Mouse (Mus musculus) right cerebral cortex, adult 18-20 months (tissue): ENCODE data around the gene Wdr35.
A peak's percentile ranks its signal among the peaks of the same experiment; 100 is the strongest.

ENCODE experiments used
- DNase-seq: peaks from one replicate; pipeline ENCODE4 v3.0.0; 2022; ENCODE audit warnings: mixed read lengths

Gene Wdr35

GRCm38 (mm10) chr12:9053345-9053744 lies 79.7 kb downstream of the Wdr35 start:
- peak; percentile 21 for DNase-seq

- no peak for DNase-seq
These were observed 80.3 kb downstream of the Wdr35 start for GRCm38 (mm10) chr12:9054012-9054411.

GRCm38 (mm10) chr12:9055269-9055668 lies 81.6 kb downstream of the Wdr35 start:
- no peak for DNase-seq

GRCm38 (mm10) chr12:9059502-9059901 lies 85.8 kb downstream of the Wdr35 start:
- DNase-seq: no peak

GRCm38 (mm10) chr12:9059965-9060364 lies 86.3 kb downstream of the Wdr35 start:
- no peak for DNase-seq

- no peak for DNase-seq
These were observed 89.9 kb downstream of the Wdr35 start for GRCm38 (mm10) chr12:9063611-9064010.

- no peak for DNase-seq
These were observed 97.4 kb downstream of the Wdr35 start for GRCm38 (mm10) chr12:9071058-9071457.

- DNase-seq: no peak
These were observed 97.8 kb downstream of the Wdr35 start for GRCm38 (mm10) chr12:9071493-9071892.

GRCm38 (mm10) chr12:9077554-9078125 lies 103.9 kb downstream of the Wdr35 start:
- DNase-seq: no peak
